Comparison of ENCODE assay signal across 27 mouse cellular contexts in the genomic region with DNA sequence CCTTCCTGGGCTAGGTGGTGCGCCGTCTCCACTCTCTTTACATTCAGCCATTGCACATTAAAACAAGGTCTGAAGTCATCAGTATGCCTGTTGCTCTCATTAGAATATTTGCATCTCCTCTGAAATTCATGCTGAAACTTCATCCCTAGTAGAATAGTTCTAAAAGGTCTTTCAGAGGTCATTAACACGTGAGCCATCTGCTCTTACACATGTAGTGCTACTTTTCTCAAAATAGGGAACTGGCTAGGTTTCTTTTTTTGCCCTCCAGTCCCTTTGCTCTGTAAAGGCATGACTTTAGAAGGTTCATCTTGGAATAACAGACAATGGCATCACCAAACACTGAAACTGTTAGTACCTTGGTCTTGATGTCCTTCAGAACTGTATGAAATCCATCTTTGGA.
"Had no signal": no experiment of that assay in that cellular context is flagged by ENCODE, and none has a peak within 500 bp of the region (broad histone marks: within the 10 kb centered on the region; RNA-seq: fewer than 3 reads in every experiment).

No protein-coding gene starts in this region.

- H3K9ac ChIP-seq: heart, embryonic 13.5 days; heart, embryonic 15.5 days; hindbrain, embryonic 12.5 days; hindbrain, embryonic 14.5 days; intestine, embryonic 15.5 days; limb, embryonic 12.5 days; liver, embryonic 13.5 days had no signal

- H3K4me1 ChIP-seq: heart, embryonic 13.5 days; heart, embryonic 15.5 days; hindbrain, embryonic 12.5 days; intestine, embryonic 15.5 days; limb, embryonic 10.5 days; limb, embryonic 12.5 days had no signal

- H3K27me3 ChIP-seq: heart, embryonic 13.5 days; heart, embryonic 15.5 days; hindbrain, embryonic 12.5 days; intestine, embryonic 15.5 days; limb, embryonic 12.5 days; liver, embryonic 13.5 days had no signal

- DNase-seq: gastrocnemius, adult 2 months; gastrocnemius, postnatal 10 days; gastrocnemius, postnatal 25 days; heart, adult 2 months; heart, postnatal 14 days; heart, postnatal 36 days; kidney, adult 18-20 months; kidney, adult 8-10 months; kidney, postnatal 10 days; kidney, postnatal 25 days; kidney, postnatal 4 days; liver; liver, embryonic 13.5 days had no signal

- H3K4me2 ChIP-seq: heart, embryonic 11.5 days; heart, embryonic 13.5 days; heart, embryonic 15.5 days; hindbrain, embryonic 12.5 days; hindbrain, embryonic 14.5 days; intestine, embryonic 15.5 days; limb, embryonic 12.5 days; liver, embryonic 11.5 days; liver, embryonic 13.5 days had no signal

- H3K36me3 ChIP-seq: heart, embryonic 13.5 days; heart, embryonic 15.5 days; hindbrain, embryonic 12.5 days; intestine, embryonic 15.5 days; limb, embryonic 10.5 days; limb, embryonic 12.5 days; liver, embryonic 13.5 days had no signal

- H3K9me3 ChIP-seq: heart, embryonic 13.5 days; heart, embryonic 15.5 days; hindbrain, embryonic 12.5 days; intestine, embryonic 15.5 days; limb, embryonic 10.5 days; limb, embryonic 12.5 days; liver, embryonic 13.5 days had no signal

- H3K4me3 ChIP-seq: gastrocnemius, adult 2 months; heart, adult 2 months; heart, embryonic 13.5 days; heart, embryonic 15.5 days; hindbrain, embryonic 12.5 days; intestine, embryonic 15.5 days; layer of hippocampus, adult 2 months; left cerebral cortex, adult 2 months; limb, embryonic 10.5 days; limb, embryonic 12.5 days; liver, embryonic 13.5 days had no signal

- ATAC-seq: hindbrain, embryonic 16.5 days; inflammation-experienced regulatory T-cells, adult 6 months; intestine, embryonic 15.5 days; intestine, postnatal 0 days had no signal

- H3K27ac ChIP-seq: gastrocnemius, adult 2 months; heart, adult 2 months; heart, embryonic 13.5 days; heart, embryonic 15.5 days; hindbrain, embryonic 12.5 days; hindbrain, embryonic 14.5 days; intestine, embryonic 15.5 days; layer of hippocampus, adult 2 months; left cerebral cortex, adult 2 months; limb, embryonic 10.5 days; limb, embryonic 12.5 days; liver, embryonic 13.5 days had no signal
